In genomic region chr1:11795666-11796065, GRCm38 (mm10) we compare ENCODE assay signal across 16 mouse cellular contexts.
A peak's percentile ranks its signal among the peaks of the same experiment; 100 is the strongest.
DNase-seq lines count a peak whose midpoint lies in the region; ATAC-seq and TF ChIP-seq lines count a peak whose summit lies in the region.
"Had no signal": no experiment of that assay in that cellular context is flagged by ENCODE, and none has a peak within 500 bp of the region (broad histone marks: within the 10 kb centered on the region; RNA-seq: fewer than 3 reads in every experiment).

No protein-coding gene starts in this region.

- peak; percentile 14 for DNase-seq in forebrain, postnatal 0 days
- DNase-seq in forebrain, embryonic 11.5 days (ENCODE audit: low spot score), result no peak
- peak; percentile 12 to 25 for DNase-seq in left cerebral cortex, postnatal 14 days (ENCODE audit: low spot score in 2 of 2)
- DNase-seq in left cerebral cortex, adult 2 months (ENCODE audit: extremely low spot score in 1 of 2, low spot score in 2 of 2), result no peak
- DNase-seq in cerebellum, adult 2 months, result peak; percentile 3 to 10
- DNase-seq in fibroblast of lung, adult 2 months (ENCODE audit: low read depth), result peak; percentile 11
- DNase-seq in spleen, adult 18-20 months, result no peak
- no peak for DNase-seq in liver, postnatal 0 days
- DNase-seq: adrenal gland, postnatal 10 days; kidney, adult 2 months; kidney, postnatal 4 days had no signal

- no peak for TF ChIP-seq EP300 in liver, postnatal 0 days (IDR thresholded peaks at IDR 0.05; ENCODE audit: low read depth)

- 35% methylated on average over 2 of the region's 2 CpGs for WGBS in forebrain, postnatal 0 days
- WGBS in forebrain, embryonic 11.5 days, result 73% methylated on average over 2 of the region's 2 CpGs
- WGBS in cerebellum, adult 2 months, result 9% methylated on average over 2 of the region's 2 CpGs
- WGBS in liver, postnatal 0 days (ENCODE audit: insufficient replicate concordance), result 44% methylated on average over 2 of the region's 2 CpGs

- intact Hi-C loops in left cerebral cortex, postnatal 14 days (cut with DNase I), result no loop called here
- intact Hi-C loops in left cerebral cortex, adult 2 months (cut with DNase I), result no loop called here

- H3K9me3 ChIP-seq in forebrain, postnatal 0 days (ENCODE audit: low read length), result no peaks in the 10 kb centered on the region
- no peaks in the 10 kb centered on the region for H3K9me3 ChIP-seq in forebrain, embryonic 11.5 days (ENCODE audit: control insufficient read depth, low read length)
- H3K9me3 ChIP-seq in liver, postnatal 0 days (ENCODE audit: low read length), result no peaks in the 10 kb centered on the region
- H3K9me3 ChIP-seq: heart, embryonic 15.5 days; limb, embryonic 10.5 days; liver, embryonic 15.5 days; stomach, embryonic 15.5 days had no signal

- H3K4me3 ChIP-seq in forebrain, postnatal 0 days (ENCODE audit: low read depth, low read length), result no peak overlapping the region
- no peak overlapping the region for H3K4me3 ChIP-seq in forebrain, embryonic 11.5 days (ENCODE audit: low read depth, low read length)
- H3K4me3 ChIP-seq in left cerebral cortex, adult 2 months, result no peak overlapping the region
- no peak overlapping the region for H3K4me3 ChIP-seq in cerebellum, adult 2 months (replicated peaks; ENCODE audit: insufficient read depth, low read depth, low read length)
- no peak overlapping the region for H3K4me3 ChIP-seq in liver, postnatal 0 days (ENCODE audit: low read depth, low read length)
- H3K4me3 ChIP-seq: heart, embryonic 15.5 days; limb, embryonic 10.5 days; liver, embryonic 15.5 days; stomach, embryonic 15.5 days had no signal

- H3K4me2 ChIP-seq in forebrain, postnatal 0 days (ENCODE audit: low read depth), result no peak overlapping the region
- H3K4me2 ChIP-seq in forebrain, embryonic 11.5 days (ENCODE audit: low read depth, low read length, severe bottlenecking), result no peak overlapping the region
- H3K4me2 ChIP-seq in liver, postnatal 0 days (ENCODE audit: low read depth, low read length), result no peak overlapping the region
- H3K4me2 ChIP-seq: heart, embryonic 15.5 days; hindbrain, embryonic 14.5 days; liver, embryonic 15.5 days; stomach, embryonic 15.5 days had no signal

- H3K27me3 ChIP-seq in forebrain, postnatal 0 days (ENCODE audit: insufficient read depth, low read length), result no peaks in the 10 kb centered on the region
- H3K27me3 ChIP-seq in forebrain, embryonic 11.5 days (ENCODE audit: control insufficient read depth, insufficient read depth, low read length), result no peaks in the 10 kb centered on the region
- no peaks in the 10 kb centered on the region for H3K27me3 ChIP-seq in cerebellum, adult 2 months (ENCODE audit: control insufficient read depth, insufficient read depth, low read length)
- no peaks in the 10 kb centered on the region for H3K27me3 ChIP-seq in liver, postnatal 0 days (ENCODE audit: insufficient read depth, low read length)
- H3K27me3 ChIP-seq: heart, embryonic 15.5 days; liver, embryonic 15.5 days; stomach, embryonic 15.5 days had no signal

- H3K36me3 ChIP-seq in forebrain, postnatal 0 days (ENCODE audit: insufficient read depth), result no peaks in the 10 kb centered on the region
- no peaks in the 10 kb centered on the region for H3K36me3 ChIP-seq in forebrain, embryonic 11.5 days (ENCODE audit: control insufficient read depth, insufficient read depth, low read length)
- no peaks in the 10 kb centered on the region for H3K36me3 ChIP-seq in liver, postnatal 0 days (replicated peaks; ENCODE audit: insufficient read depth, low read length)
- H3K36me3 ChIP-seq: heart, embryonic 15.5 days; limb, embryonic 10.5 days; liver, embryonic 15.5 days; stomach, embryonic 15.5 days had no signal

- no peak for ATAC-seq in forebrain, postnatal 0 days
- ATAC-seq in forebrain, embryonic 11.5 days (replicated peaks; ENCODE audit: low FRiP score), result no peak
- ATAC-seq in liver, postnatal 0 days, result no peak

- H3K27ac ChIP-seq in forebrain, postnatal 0 days (ENCODE audit: low read depth, low read length), result no peak overlapping the region
- no peak overlapping the region for H3K27ac ChIP-seq in forebrain, embryonic 11.5 days (ENCODE audit: low read depth, low read length)
- no peak overlapping the region for H3K27ac ChIP-seq in left cerebral cortex, adult 2 months
- H3K27ac ChIP-seq in cerebellum, adult 2 months (ENCODE audit: insufficient read depth, low read length), result no peak overlapping the region
- no peak overlapping the region for H3K27ac ChIP-seq in liver, postnatal 0 days (ENCODE audit: low read depth)
- H3K27ac ChIP-seq: heart, embryonic 15.5 days; hindbrain, embryonic 14.5 days; limb, embryonic 10.5 days; liver, embryonic 15.5 days; stomach, embryonic 15.5 days had no signal

- no peak overlapping the region for H3K9ac ChIP-seq in forebrain, postnatal 0 days
- H3K9ac ChIP-seq in forebrain, embryonic 11.5 days (ENCODE audit: low read length), result no peak overlapping the region
- no peak overlapping the region for H3K9ac ChIP-seq in liver, postnatal 0 days (replicated peaks)
- H3K9ac ChIP-seq: heart, embryonic 15.5 days; hindbrain, embryonic 14.5 days; liver, embryonic 15.5 days; stomach, embryonic 15.5 days had no signal

- TF ChIP-seq POLR2A in cerebellum, adult 2 months (IDR thresholded peaks at IDR 0.05; ENCODE audit: borderline replicate concordance, insufficient read depth, low read length), result no peak

- H3K4me1 ChIP-seq in forebrain, postnatal 0 days (ENCODE audit: insufficient read depth), result no peaks in the 10 kb centered on the region
- H3K4me1 ChIP-seq in forebrain, embryonic 11.5 days (replicated peaks; ENCODE audit: control insufficient read depth, insufficient read depth, low read length), result no peaks in the 10 kb centered on the region
- no peaks in the 10 kb centered on the region for H3K4me1 ChIP-seq in cerebellum, adult 2 months (ENCODE audit: control insufficient read depth, insufficient read depth, low read length)
- H3K4me1 ChIP-seq in liver, postnatal 0 days (ENCODE audit: insufficient read depth), result no peaks in the 10 kb centered on the region
- H3K4me1 ChIP-seq: heart, embryonic 15.5 days; limb, embryonic 10.5 days; liver, embryonic 15.5 days; stomach, embryonic 15.5 days had no signal

- no peak for TF ChIP-seq CTCF in forebrain, postnatal 0 days (IDR thresholded peaks at IDR 0.05; ENCODE audit: low read depth)
- no peak for TF ChIP-seq CTCF in left cerebral cortex, adult 2 months (IDR thresholded peaks at IDR 0.05)
- no peak for TF ChIP-seq CTCF in cerebellum, adult 2 months (IDR thresholded peaks at IDR 0.05; ENCODE audit: borderline replicate concordance, insufficient read depth, low read depth, low read length)
- no peak for TF ChIP-seq CTCF in liver, postnatal 0 days (IDR thresholded peaks at IDR 0.05; ENCODE audit: low read depth)

Comparison
In these comparisons a context has a peak if more than half of its experiments do, and no peak if none do; other contexts are left out.
1. DNase-seq: peak in forebrain, postnatal 0 days (single experiment), left cerebral cortex, postnatal 14 days (2 of 2), cerebellum, adult 2 months (2 of 2) and fibroblast of lung, adult 2 months (single experiment); none in forebrain, embryonic 11.5 days (single experiment), left cerebral cortex, adult 2 months (0 of 2), spleen, adult 18-20 months (0 of 2) and liver, postnatal 0 days (single experiment).